Mouse (Mus musculus) testis, adult 2 months (tissue): ENCODE measurements around the gene Clec4b2. TPM values are rescaled to one million over a fixed set of nuclear protein-coding genes. Genes with fewer than 3 reads are reported as not detected.
"Not testable (repeated sequence)": the region's sequence is repeated elsewhere in the genome, so short reads cannot be mapped to it uniquely, and the experiment has no call there.

ENCODE experiments used
- H3K27ac ChIP-seq: fragments of 200-500 bp; 2 replicates; pipeline ENCODE4 v1.5.1; 2012; ENCODE audit warnings: low read depth, low read length; ENCODE audit not compliant: control insufficient read depth, insufficient read depth
- H3K27me3 ChIP-seq: fragments of 200-500 bp; 2 replicates; pipeline ENCODE4 v1.6.1; 2012; ENCODE audit warnings: mild to moderate bottlenecking, low read length, moderate library complexity; ENCODE audit not compliant: control insufficient read depth, insufficient read depth
- H3K36me3 ChIP-seq: fragments of 200-500 bp; 2 replicates; pipeline ENCODE4 v1.6.1; 2012; ENCODE audit warnings: mild to moderate bottlenecking, low read length; ENCODE audit not compliant: control insufficient read depth, insufficient read depth
- H3K4me1 ChIP-seq: fragments of 200-500 bp; 2 replicates; pipeline ENCODE4 v1.6.1; 2012; ENCODE audit warnings: low read length; ENCODE audit not compliant: control insufficient read depth, insufficient read depth
- H3K4me3 ChIP-seq: fragments of 200-500 bp; 2 replicates; pipeline ENCODE4 v1.5.1; 2012; ENCODE audit warnings: low read depth, mild to moderate bottlenecking, low read length, moderate library complexity, mixed read lengths; ENCODE audit not compliant: control insufficient read depth
- CTCF ChIP-seq: fragments of 200-500 bp; IDR thresholded peaks from 2 replicates; pipeline ENCODE4 v1.5.1; 2012; ENCODE audit warnings: low read depth, mild to moderate bottlenecking, inconsistent platforms, low read length, moderate library complexity; ENCODE audit not compliant: control insufficient read depth, insufficient read depth, insufficient replicate concordance
- POLR2A ChIP-seq: fragments of 200-500 bp; IDR thresholded peaks from 2 replicates; pipeline ENCODE4 v1.6.1; 2012; ENCODE audit warnings: low read depth, mild to moderate bottlenecking, inconsistent platforms, low read length, moderate library complexity; ENCODE audit not compliant: control insufficient read depth
- polyA plus RNA-seq: library from polyadenylated mRNA; depleted of rRNA; stranded (reverse); fragments of >200 nt; gene quantifications from 2 replicates; pipeline ENCODE4 v1.2.3, GENCODE M21; 2012; rRNA removed

The Clec4b2 gene
- polyA plus RNA-seq, 1 experiment: not detected

GRCm38 (mm10) chr6:123237582-123237981 is 64.9 kb downstream of the Clec4b2 start:
- Histone ChIP-seq H3K36me3 (no peaks in the 10 kb centered on the region), H3K27me3 (no peaks in the 10 kb centered on the region), H3K27ac (no peak overlapping the region), H3K4me1 (no peaks in the 10 kb centered on the region), H3K4me3 (no peak overlapping the region)
- TF ChIP-seq POLR2A: no peak
- TF ChIP-seq CTCF: no peak

DNA sequence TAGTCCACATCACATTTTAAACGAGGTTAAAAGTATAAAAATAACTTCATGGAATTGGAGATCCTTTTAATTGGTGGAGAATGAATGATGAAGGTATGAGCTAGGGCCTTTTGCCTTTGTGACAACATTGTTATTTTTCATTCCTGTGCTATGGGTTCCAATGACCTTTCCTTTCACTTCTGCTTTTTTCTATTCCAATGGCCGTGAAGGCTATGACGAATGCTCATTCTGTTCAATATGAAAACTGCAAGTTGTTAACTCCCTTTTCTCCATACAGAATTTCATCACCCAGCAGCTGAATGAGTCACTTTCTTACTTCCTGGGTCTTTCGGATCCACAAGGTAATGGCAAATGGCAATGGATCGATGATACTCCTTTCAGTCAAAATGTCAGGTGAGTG is 71.5 kb downstream of the Clec4b2 start:
- Histone ChIP-seq H3K36me3 (no peaks in the 10 kb centered on the region), H3K27ac (no peak overlapping the region), H3K4me1 (no peaks in the 10 kb centered on the region), H3K4me3 (no peak overlapping the region), H3K27me3 (no peaks in the 10 kb centered on the region)
- TF ChIP-seq CTCF (no peak), POLR2A (no peak)

DNA sequence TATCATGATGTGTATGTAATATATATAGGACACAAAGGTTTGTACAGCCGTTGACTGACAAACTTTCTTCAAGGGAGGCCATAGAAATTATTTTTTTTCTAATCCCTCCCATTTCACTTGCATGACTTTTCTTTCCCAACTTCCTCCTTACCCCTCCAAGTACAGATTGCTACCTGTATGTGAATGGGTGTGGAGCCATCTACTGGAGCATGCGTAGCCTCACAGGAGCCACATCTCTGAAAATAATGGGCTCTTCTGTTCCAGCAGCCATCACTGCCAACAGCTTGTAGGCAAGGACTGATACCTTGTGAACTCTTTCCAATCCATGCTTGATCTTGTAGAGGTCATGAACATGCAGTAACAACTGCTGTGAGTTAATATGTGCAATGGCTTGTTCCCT is 76.2 kb downstream of the Clec4b2 start:
- H3K27me3 ChIP-seq, H3K27ac ChIP-seq, H3K36me3 ChIP-seq, H3K4me3 ChIP-seq, H3K4me1 ChIP-seq: not testable (repeated sequence)

GRCm38 (mm10) chr6:123252735-123253134 is 80.0 kb downstream of the Clec4b2 start:
- Histone ChIP-seq H3K4me1 (no peaks in the 10 kb centered on the region), H3K36me3 (no peaks in the 10 kb centered on the region), H3K27me3 (no peaks in the 10 kb centered on the region), H3K27ac (no peak overlapping the region), H3K4me3 (no peak overlapping the region)
- TF ChIP-seq POLR2A (no peak), CTCF (no peak)

Other genes starting within 250 kb of the Clec4b2 start
- gene Clec4a3, start 220.4 kb upstream of the Clec4b2 start, polyA plus RNA-seq: 0.32 TPM in 1 of 2 replicates, not detected in the other
- gene Clec4a4, start 182.5 kb upstream of the Clec4b2 start, polyA plus RNA-seq: 0.19 TPM in 1 of 2 replicates, not detected in the other
- 0.26 and 0.32 TPM in 2 replicates for gene Clec4b1, start 122.9 kb upstream of the Clec4b2 start, polyA plus RNA-seq
- gene Clec4a2, start 66.5 kb upstream of the Clec4b2 start, polyA plus RNA-seq: 3.9 and 4.1 TPM in 2 replicates
- gene Clec4n, start 57.0 kb downstream of the Clec4b2 start, polyA plus RNA-seq: 0.28 and 0.44 TPM in 2 replicates
- not detected in 2 replicates for gene Clec4d, start 89.2 kb downstream of the Clec4b2 start, polyA plus RNA-seq
- gene Clec4e, start 117.0 kb downstream of the Clec4b2 start, polyA plus RNA-seq: not detected in 2 replicates
- gene Vmn2r19, start 135.4 kb downstream of the Clec4b2 start, polyA plus RNA-seq: 0.06 TPM in 1 of 2 replicates, not detected in the other
- not detected in 2 replicates for gene Vmn2r20, start 245.2 kb downstream of the Clec4b2 start, polyA plus RNA-seq